Mouse (Mus musculus): ENCODE results near the gene Frmpd1. TPM values are rescaled to one million over a fixed set of nuclear protein-coding genes. Genes with fewer than 3 reads are reported as not detected.

Frmpd1 gene
- total and polyA plus RNA-seq, 3 experiments = not detected

DNA sequence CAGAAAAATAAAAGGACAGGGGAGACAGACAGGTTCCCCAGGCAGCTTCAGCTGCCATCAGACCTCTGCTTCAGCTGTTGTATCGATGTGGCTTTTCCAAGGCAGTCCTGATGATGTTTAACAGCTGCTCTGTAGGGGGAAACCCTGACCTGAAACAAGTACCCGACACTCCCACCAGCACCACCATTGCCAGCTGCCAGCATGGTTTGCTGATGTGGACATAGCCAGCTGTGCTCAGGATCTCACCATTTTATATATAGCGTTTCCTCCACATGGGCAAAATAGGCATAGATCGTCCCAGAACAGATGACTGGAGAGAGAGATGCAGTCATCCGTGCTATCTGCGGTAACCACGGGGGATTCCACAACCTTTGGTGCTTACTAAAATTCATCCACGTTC lies 91.1 kb downstream of the Frmpd1 start:
- TF ChIP-seq MYC (IDR thresholded peaks at IDR 0.05; ENCODE audit: low read depth, low read length) = no peak
- peak; percentile 63; the same call in 1 of the 2 replicates for TF ChIP-seq TCF12 (IDR thresholded peaks at IDR 0.05; ENCODE audit: low read depth, low read length)
- TF ChIP-seq TBP (conservative IDR thresholded peaks at IDR 0.05; ENCODE audit: low read depth, low read length) = no peak
- peak; percentile 29 for TF ChIP-seq EP300 (IDR thresholded peaks at IDR 0.05; ENCODE audit: low read length)
- peak; percentile 52; the same call in 1 of the 2 replicates for TF ChIP-seq MEF2A (IDR thresholded peaks at IDR 0.05; ENCODE audit: borderline replicate concordance, low read depth, low read length)
- TF ChIP-seq ELF1 (IDR thresholded peaks at IDR 0.05; ENCODE audit: low read depth, low read length) = no peak
- no peak for TF ChIP-seq ZC3H11A (IDR thresholded peaks at IDR 0.05; ENCODE audit: low read depth, low read length)
- no peak for TF ChIP-seq MAFK (IDR thresholded peaks at IDR 0.05; ENCODE audit: insufficient replicate concordance, low read length)
- TF ChIP-seq JUN (IDR thresholded peaks at IDR 0.05; ENCODE audit: insufficient read depth, low read depth, low read length) = no peak
- no peak for TF ChIP-seq MXI1 (IDR thresholded peaks at IDR 0.05; ENCODE audit: low read depth, low read length)
- TF ChIP-seq SIN3A (IDR thresholded peaks at IDR 0.05; ENCODE audit: low read length) = peak; percentile 25; the same call in 1 of the 2 replicates
- no peak for TF ChIP-seq ZMIZ1 (IDR thresholded peaks at IDR 0.05; ENCODE audit: low read depth, low read length)
- TF ChIP-seq POLR2A (IDR thresholded peaks at IDR 0.05; ENCODE audit: low read depth, low read length) = no peak
- TF ChIP-seq ETS1 (conservative IDR thresholded peaks at IDR 0.05; ENCODE audit: low read depth, low read length) = peak; percentile 76
- TF ChIP-seq BHLHE40 (IDR thresholded peaks at IDR 0.05; ENCODE audit: low read depth, low read length) = peak; percentile 50
- TF ChIP-seq GABPA (IDR thresholded peaks at IDR 0.05; ENCODE audit: insufficient replicate concordance, low read depth, low read length) = no peak
- TF ChIP-seq MAZ (IDR thresholded peaks at IDR 0.05; ENCODE audit: low read depth, low read length) = no peak
- TF ChIP-seq JUND (conservative IDR thresholded peaks at IDR 0.05; ENCODE audit: low read depth, low read length) = no peak
- peaks cover 4% of the 10 kb centered on the region for H3K27me3 ChIP-seq (replicated peaks)
- H3K79me2 ChIP-seq (replicated peaks; ENCODE audit: control insufficient read depth, extremely low read depth, insufficient read depth, poor library complexity, severe bottlenecking) = no peaks in the 10 kb centered on the region
- in situ Hi-C loops (cut with MboI; ENCODE audit: low pct_ligation_motif_present, low pct_unique_long_range_greater_than_20kb, low sequenced_read_pairs) = loop anchor here (5.0 to 25.0 kb wide), 2 partner anchors 168 to 512 kb away; partner anchors contain the start of genes Aldh1b1 and Tomm5
- no peaks in the 10 kb centered on the region for H3K36me3 ChIP-seq (replicated peaks in 1 of 2; ENCODE audit: control insufficient read depth in 1 of 2, insufficient read depth in 1 of 2, low read length in 1 of 2)
- dilution Hi-C loops (cut with MboI; ENCODE audit: extremely low pct_ligation_motif_present, extremely low pct_unique_long_range_greater_than_20kb, low sequenced_read_pairs) = no loop called here
- H3K9ac ChIP-seq (ENCODE audit: insufficient read depth, low read depth) = no peak overlapping the region
- H3K4me2 ChIP-seq (ENCODE audit: insufficient read depth, low read depth, poor library complexity, severe bottlenecking) = no peak overlapping the region
- DNase-seq (ENCODE audit: extremely low read depth) = peak; percentile 42
- H3K4me3 ChIP-seq (replicated peaks in 1 of 3; ENCODE audit: low read depth in 2 of 3, low read length in 2 of 3, poor library complexity in 1 of 3) = no peak overlapping the region
- peaks cover 2 to 13% of the 10 kb centered on the region in 2 experiments; a peak in 2 of 4 replicates for H3K4me1 ChIP-seq (ENCODE audit: control insufficient read depth in 1 of 2, insufficient read depth in 2 of 2)
- H3K27ac ChIP-seq (ENCODE audit: insufficient read depth, low read depth) = no peak overlapping the region
- H3K9me3 ChIP-seq (replicated peaks; ENCODE audit: low read length) = no peaks in the 10 kb centered on the region

- Histone ChIP-seq H3K27me3 (replicated peaks) (peaks cover 4% of the 10 kb centered on the region), H3K4me2 (ENCODE audit: insufficient read depth, low read depth, poor library complexity, severe bottlenecking) (no peak overlapping the region), H3K4me1 (ENCODE audit: control insufficient read depth in 1 of 2, insufficient read depth in 2 of 2) (peaks cover 2 to 13% of the 10 kb centered on the region in 2 experiments; a peak in 2 of 4 replicates), H3K4me3 (replicated peaks in 1 of 3; ENCODE audit: low read depth in 2 of 3, low read length in 2 of 3, poor library complexity in 1 of 3) (no peak overlapping the region), H3K9ac (ENCODE audit: insufficient read depth, low read depth) (no peak overlapping the region), H3K9me3 (replicated peaks; ENCODE audit: low read length) (no peaks in the 10 kb centered on the region), H3K79me2 (replicated peaks; ENCODE audit: control insufficient read depth, extremely low read depth, insufficient read depth, poor library complexity, severe bottlenecking) (no peaks in the 10 kb centered on the region), H3K36me3 (replicated peaks in 1 of 2; ENCODE audit: control insufficient read depth in 1 of 2, insufficient read depth in 1 of 2, low read length in 1 of 2) (no peaks in the 10 kb centered on the region), H3K27ac (ENCODE audit: insufficient read depth, low read depth) (no peak overlapping the region)
- peak; percentile 10 for DNase-seq (ENCODE audit: extremely low read depth)
- dilution Hi-C loops (cut with MboI; ENCODE audit: extremely low pct_ligation_motif_present, extremely low pct_unique_long_range_greater_than_20kb, low sequenced_read_pairs) = no loop called here
- TF ChIP-seq CTCF (conservative IDR thresholded peaks at IDR 0.05 in 1 of 2, IDR thresholded peaks at IDR 0.05 in 1 of 2; ENCODE audit: low read depth in 2 of 2, low read length in 2 of 2) (peak in 1 of 2 experiments; percentile 31; a peak in 1 of 4 replicates), E2F4 (IDR thresholded peaks at IDR 0.05; ENCODE audit: insufficient replicate concordance, low read depth, low read length) (no peak)
- in situ Hi-C loops (cut with MboI; ENCODE audit: low pct_ligation_motif_present, low pct_unique_long_range_greater_than_20kb, low sequenced_read_pairs) = loop anchor here (5.0 to 25.0 kb wide), 2 partner anchors 172 to 508 kb away; partner anchors contain the start of genes Aldh1b1 and Tomm5
Observed at GRCm38 (mm10) chr4:45279292-45279691, 94.6 kb downstream of the Frmpd1 start.

Data from CH12.LX (cell line).